ENCODE assay signal across 10 mouse cellular contexts in genomic region chr1:176879005-176879404, GRCm38 (mm10).
DNase-seq lines count a peak whose midpoint lies in the region; ATAC-seq and TF ChIP-seq lines count a peak whose summit lies in the region.
"Had no signal": no experiment of that assay in that cellular context is flagged by ENCODE, and none has a peak within 500 bp of the region (broad histone marks: within the 10 kb centered on the region; RNA-seq: fewer than 3 reads in every experiment).

No protein-coding gene starts in this region.

- no peak overlapping the region for H3K27ac ChIP-seq in liver, adult 2 months (replicated peaks; ENCODE audit: insufficient read depth, low read depth, low read length)
- H3K27ac ChIP-seq in liver, embryonic 12.5 days, result no peak overlapping the region
- no peak overlapping the region for H3K27ac ChIP-seq in midbrain, embryonic 13.5 days
- H3K27ac ChIP-seq: stomach, embryonic 15.5 days had no signal

- H3K9ac ChIP-seq in liver, adult 2 months (ENCODE audit: low read depth, low read length), result no peak overlapping the region
- no peak overlapping the region for H3K9ac ChIP-seq in liver, embryonic 12.5 days
- no peak overlapping the region for H3K9ac ChIP-seq in midbrain, embryonic 13.5 days (replicated peaks)
- H3K9ac ChIP-seq: stomach, embryonic 15.5 days had no signal

- TF ChIP-seq POLR2A in liver, adult 2 months (IDR thresholded peaks at IDR 0.05; ENCODE audit: extremely low read depth, insufficient read depth, low read length), result no peak

- no peak for ATAC-seq in liver, embryonic 12.5 days
- ATAC-seq in midbrain, embryonic 13.5 days, result 0 out of 2 replicates have a peak, but pooled peaks have one; percentile 48
- ATAC-seq in activated CD4-positive, CD25-positive, alpha-beta regulatory T cell, adult 4 months, result no peak

- H3K27me3 ChIP-seq in liver, adult 2 months (ENCODE audit: control insufficient read depth, insufficient read depth, low read length), result no peaks in the 10 kb centered on the region
- no peaks in the 10 kb centered on the region for H3K27me3 ChIP-seq in liver, embryonic 12.5 days (replicated peaks)
- peaks cover 3% of the 10 kb centered on the region; the same call in 1 of the 2 replicates for H3K27me3 ChIP-seq in midbrain, embryonic 13.5 days
- H3K27me3 ChIP-seq: stomach, embryonic 15.5 days had no signal

- peaks cover 13% of the 10 kb centered on the region for H3K36me3 ChIP-seq in liver, adult 2 months (ENCODE audit: control insufficient read depth, insufficient read depth, low read length)
- no peaks in the 10 kb centered on the region for H3K36me3 ChIP-seq in liver, embryonic 12.5 days
- H3K36me3 ChIP-seq in midbrain, embryonic 13.5 days, result no peaks in the 10 kb centered on the region
- H3K36me3 ChIP-seq: stomach, embryonic 15.5 days had no signal

- DNase-seq in liver, adult 2 months (ENCODE audit: extremely low read depth, low read depth, low spot score), result no peak
- peak; percentile 82 for DNase-seq in brain, adult 2 months (ENCODE audit: low read depth, low spot score)
- DNase-seq in embryo, embryonic 9.5 days (ENCODE audit: extremely low spot score), result peak; percentile 30
- no peak for DNase-seq in yolk sac, embryonic 10.5 days (ENCODE audit: low spot score)
- DNase-seq in spleen, postnatal 36 days (ENCODE audit: low spot score in 2 of 2), result no peak
- DNase-seq: lung, postnatal 14 days had no signal

- 89% methylated on average over 2 of the region's 2 CpGs for WGBS in liver, adult 2 months
- 69% methylated on average over 2 of the region's 2 CpGs for WGBS in liver, embryonic 12.5 days (ENCODE audit: insufficient replicate concordance)
- 47% methylated on average over 2 of the region's 2 CpGs for WGBS in midbrain, embryonic 13.5 days

- TF ChIP-seq CTCF in liver, adult 2 months (IDR thresholded peaks at IDR 0.05; ENCODE audit: low read depth, low read length), result 0 out of 2 replicates have a peak, but pooled peaks have one; percentile 1

- H3K4me1 ChIP-seq in liver, adult 2 months (ENCODE audit: control insufficient read depth, insufficient read depth, low read length), result peaks cover 3% of the 10 kb centered on the region; the same call in 1 of the 2 replicates
- H3K4me1 ChIP-seq in liver, embryonic 12.5 days, result no peaks in the 10 kb centered on the region
- H3K4me1 ChIP-seq in midbrain, embryonic 13.5 days (replicated peaks), result peaks cover 21% of the 10 kb centered on the region
- H3K4me1 ChIP-seq: stomach, embryonic 15.5 days had no signal

- no peaks in the 10 kb centered on the region for H3K79me2 ChIP-seq in liver, adult 2 months (ENCODE audit: control insufficient read depth, insufficient read depth, low read length)

- H3K4me3 ChIP-seq in liver, adult 2 months (ENCODE audit: insufficient read depth, low read depth, low read length), result no peak overlapping the region
- no peak overlapping the region for H3K4me3 ChIP-seq in liver, embryonic 12.5 days
- H3K4me3 ChIP-seq in midbrain, embryonic 13.5 days (replicated peaks), result no peak overlapping the region
- H3K4me3 ChIP-seq: stomach, embryonic 15.5 days had no signal

- H3K9me3 ChIP-seq in liver, embryonic 12.5 days (replicated peaks), result no peaks in the 10 kb centered on the region
- no peaks in the 10 kb centered on the region for H3K9me3 ChIP-seq in midbrain, embryonic 13.5 days
- H3K9me3 ChIP-seq: stomach, embryonic 15.5 days had no signal

- no peak overlapping the region for H3K4me2 ChIP-seq in liver, embryonic 12.5 days
- H3K4me2 ChIP-seq in midbrain, embryonic 13.5 days (replicated peaks), result no peak overlapping the region
- H3K4me2 ChIP-seq: stomach, embryonic 15.5 days had no signal

Comparison
In these comparisons a context has a peak if more than half of its experiments do, and no peak if none do; other contexts are left out.
1. DNase-seq: peak in brain, adult 2 months (single experiment) and embryo, embryonic 9.5 days (single experiment); none in liver, adult 2 months (single experiment), yolk sac, embryonic 10.5 days (single experiment) and spleen, postnatal 36 days (0 of 2).